ENCODE assay signal across 26 mouse cellular contexts in genomic region chr7:26082595-26082994, GRCm38 (mm10). TPM values are rescaled to one million over a fixed set of nuclear protein-coding genes. Genes with fewer than 3 reads are reported as not detected.
A peak's percentile ranks its signal among the peaks of the same experiment; 100 is the strongest.
DNase-seq lines count a peak whose midpoint lies in the region; ATAC-seq and TF ChIP-seq lines count a peak whose summit lies in the region.
"Had no signal": no experiment of that assay in that cellular context is flagged by ENCODE, and none has a peak within 500 bp of the region (broad histone marks: within the 10 kb centered on the region; RNA-seq: fewer than 3 reads in every experiment).

No protein-coding gene starts in this region.

- no peak for TF ChIP-seq POLR2A in liver, adult 2 months (IDR thresholded peaks at IDR 0.05; ENCODE audit: extremely low read depth, insufficient read depth, low read length)

- TF ChIP-seq CTCF in liver, adult 2 months (IDR thresholded peaks at IDR 0.05; ENCODE audit: low read depth, low read length): no peak
- no peak for TF ChIP-seq CTCF in liver, embryonic 14.5 days (IDR thresholded peaks at IDR 0.05; ENCODE audit: low read depth)

- no peak for ATAC-seq in liver, embryonic 11.5 days (replicated peaks; ENCODE audit: low FRiP score)
- ATAC-seq in liver, embryonic 14.5 days (ENCODE audit: insufficient read depth): peak; percentile 39; the same call in 1 of the 2 replicates
- ATAC-seq in liver, embryonic 16.5 days (ENCODE audit: low read depth): peak; percentile 81
- ATAC-seq: forebrain, embryonic 13.5 days; forebrain, embryonic 15.5 days; forebrain, postnatal 0 days had no signal

- H3K27ac ChIP-seq in liver, adult 2 months (replicated peaks; ENCODE audit: insufficient read depth, low read depth, low read length): no peak overlapping the region
- H3K27ac ChIP-seq in liver, embryonic 11.5 days (ENCODE audit: low read depth, low read length): no peak overlapping the region
- H3K27ac ChIP-seq in liver, embryonic 14.5 days: no peak overlapping the region
- no peak overlapping the region for H3K27ac ChIP-seq in liver, embryonic 16.5 days (ENCODE audit: low read length)
- H3K27ac ChIP-seq: embryonic facial prominence, embryonic 10.5 days; embryonic facial prominence, embryonic 12.5 days; forebrain, embryonic 13.5 days; forebrain, embryonic 15.5 days had no signal

- H3K4me3 ChIP-seq in liver, adult 2 months (ENCODE audit: insufficient read depth, low read depth, low read length): no peak overlapping the region
- no peak overlapping the region for H3K4me3 ChIP-seq in liver, embryonic 11.5 days (ENCODE audit: low read depth, low read length)
- H3K4me3 ChIP-seq in liver, embryonic 14.5 days (ENCODE audit: insufficient read depth in 1 of 2, low read depth in 2 of 2, low read length in 2 of 2): no peak overlapping the region
- no peak overlapping the region for H3K4me3 ChIP-seq in liver, embryonic 16.5 days (ENCODE audit: low read depth, low read length)
- H3K4me3 ChIP-seq: embryonic facial prominence, embryonic 10.5 days; embryonic facial prominence, embryonic 12.5 days; forebrain, embryonic 13.5 days; forebrain, embryonic 15.5 days had no signal

- H3K36me3 ChIP-seq in liver, adult 2 months (ENCODE audit: control insufficient read depth, insufficient read depth, low read length): no peaks in the 10 kb centered on the region
- no peaks in the 10 kb centered on the region for H3K36me3 ChIP-seq in liver, embryonic 11.5 days (ENCODE audit: control insufficient read depth, insufficient read depth, low read length)
- no peaks in the 10 kb centered on the region for H3K36me3 ChIP-seq in liver, embryonic 14.5 days (replicated peaks; ENCODE audit: control insufficient read depth, insufficient read depth, low read depth)
- H3K36me3 ChIP-seq in liver, embryonic 16.5 days (ENCODE audit: control insufficient read depth, insufficient read depth): no peaks in the 10 kb centered on the region
- H3K36me3 ChIP-seq: embryonic facial prominence, embryonic 10.5 days; embryonic facial prominence, embryonic 12.5 days; forebrain, embryonic 15.5 days had no signal

- H3K4me1 ChIP-seq in liver, adult 2 months (ENCODE audit: control insufficient read depth, insufficient read depth, low read length): peaks cover 6% of the 10 kb centered on the region
- H3K4me1 ChIP-seq in liver, embryonic 11.5 days (replicated peaks; ENCODE audit: control insufficient read depth, insufficient read depth, low read length): no peaks in the 10 kb centered on the region
- H3K4me1 ChIP-seq in liver, embryonic 14.5 days (replicated peaks; ENCODE audit: control insufficient read depth in 2 of 2, insufficient read depth in 2 of 2, low read length in 1 of 2): no peaks in the 10 kb centered on the region; a peak in 1 of 4 replicates
- H3K4me1 ChIP-seq in liver, embryonic 16.5 days (ENCODE audit: control insufficient read depth, low read depth, low read length): no peaks in the 10 kb centered on the region
- H3K4me1 ChIP-seq: embryonic facial prominence, embryonic 10.5 days; embryonic facial prominence, embryonic 12.5 days; forebrain, embryonic 13.5 days; forebrain, embryonic 15.5 days had no signal

- no peak for TF ChIP-seq EP300 in liver, embryonic 14.5 days (IDR thresholded peaks at IDR 0.05; ENCODE audit: low read depth)

- H3K79me2 ChIP-seq in liver, adult 2 months (ENCODE audit: control insufficient read depth, insufficient read depth, low read length): no peaks in the 10 kb centered on the region; the same call in 1 of the 2 replicates

- peak; percentile 99 for DNase-seq in liver, adult 2 months (ENCODE audit: extremely low read depth, low read depth, low spot score)
- no peak for DNase-seq in liver, embryonic 11.5 days (ENCODE audit: low spot score)
- peak in 2 of 3 experiments; percentile 1 to 16 for DNase-seq in liver, embryonic 14.5 days (ENCODE audit: low read depth in 3 of 3, low spot score in 3 of 3)
- no peak for DNase-seq in liver
- no peak for DNase-seq in right cerebral cortex, postnatal 25 days
- no peak for DNase-seq in cerebellum, postnatal 25 days
- DNase-seq: adrenal gland, adult 8-10 months; adrenal gland, postnatal 14 days; adrenal gland, postnatal 36 days; cerebellum, adult 11 months; cerebellum, adult 18-20 months; cerebellum, adult 8-10 months; cerebellum, adult 9-11 months; cerebellum, postnatal 14 days; forebrain, postnatal 0 days had no signal

- no peaks in the 10 kb centered on the region for H3K9me3 ChIP-seq in liver, embryonic 11.5 days (ENCODE audit: control insufficient read depth, low read length)
- H3K9me3 ChIP-seq in liver, embryonic 14.5 days (ENCODE audit: control insufficient read depth, low read length): no peaks in the 10 kb centered on the region
- H3K9me3 ChIP-seq in liver, embryonic 16.5 days (replicated peaks; ENCODE audit: control insufficient read depth, low read length): no peaks in the 10 kb centered on the region
- H3K9me3 ChIP-seq: embryonic facial prominence, embryonic 12.5 days had no signal

- peaks cover 13% of the 10 kb centered on the region; the same call in 1 of the 2 replicates for H3K27me3 ChIP-seq in liver, adult 2 months (ENCODE audit: control insufficient read depth, insufficient read depth, low read length)
- H3K27me3 ChIP-seq in liver, embryonic 11.5 days (replicated peaks; ENCODE audit: control insufficient read depth, insufficient read depth, low read length): no peaks in the 10 kb centered on the region
- H3K27me3 ChIP-seq in liver, embryonic 14.5 days (ENCODE audit: control insufficient read depth, insufficient read depth, low read length): no peaks in the 10 kb centered on the region
- no peaks in the 10 kb centered on the region for H3K27me3 ChIP-seq in liver, embryonic 16.5 days (ENCODE audit: control insufficient read depth, insufficient read depth, low read depth, low read length)
- H3K27me3 ChIP-seq: embryonic facial prominence, embryonic 12.5 days; forebrain, embryonic 13.5 days; forebrain, embryonic 15.5 days had no signal

- H3K9ac ChIP-seq in liver, adult 2 months (ENCODE audit: low read depth, low read length): no peak overlapping the region
- no peak overlapping the region for H3K9ac ChIP-seq in liver, embryonic 11.5 days (ENCODE audit: low read depth, low read length)
- H3K9ac ChIP-seq in liver, embryonic 14.5 days (replicated peaks): no peak overlapping the region
- H3K9ac ChIP-seq in liver, embryonic 16.5 days (ENCODE audit: low read depth, low read length): no peak overlapping the region
- H3K9ac ChIP-seq: embryonic facial prominence, embryonic 12.5 days; forebrain, embryonic 13.5 days; forebrain, embryonic 15.5 days; forebrain, postnatal 0 days had no signal

- H3K4me2 ChIP-seq in liver, embryonic 11.5 days: no peak overlapping the region
- H3K4me2 ChIP-seq in liver, embryonic 14.5 days (ENCODE audit: low read depth): no peak overlapping the region
- no peak overlapping the region for H3K4me2 ChIP-seq in liver, embryonic 16.5 days (ENCODE audit: low read depth, low read length)
- H3K4me2 ChIP-seq: embryonic facial prominence, embryonic 12.5 days; forebrain, embryonic 13.5 days; forebrain, embryonic 15.5 days had no signal

- 5% methylated on average over 2 of the region's 2 CpGs for WGBS in liver, adult 2 months
- WGBS in liver, embryonic 11.5 days: 56% methylated on average over 2 of the region's 2 CpGs
- 28% methylated on average over 2 of the region's 2 CpGs for WGBS in liver, embryonic 14.5 days (ENCODE audit: insufficient replicate concordance)
- WGBS in liver, embryonic 16.5 days (ENCODE audit: insufficient replicate concordance): 31% methylated on average over 2 of the region's 2 CpGs

RNA-seq across cellular contexts. Expression of gene Cyp2b13, which starts 21.3 kb away (rescaled TPM):
- total RNA-seq in liver, adult 2 months (2014; rRNA removed): 88.4 and 307 TPM in 2 replicates
- polyA plus RNA-seq in liver, adult 2 months (2012; rRNA removed): 102 and 105 TPM in 2 replicates
- not detected in 2 replicates for polyA plus RNA-seq in liver, embryonic 11.5 days (2014; fragmentation: Nextera tagmentation; extraction: Ambion mirVana)
- 0.13 and 0.17 TPM in 2 replicates for polyA plus RNA-seq in liver, embryonic 14.5 days (2012; rRNA removed)
- 0.15 and 0.21 TPM in 2 replicates for polyA plus RNA-seq in liver, embryonic 14.5 days (2014; fragmentation: Nextera tagmentation; extraction: Ambion mirVana)
- polyA plus RNA-seq in liver, embryonic 16.5 days (2015; fragmentation: Nextera tagmentation; extraction: Ambion mirVana): 0.35 and 0.43 TPM in 2 replicates
- total RNA-seq: ES-E14; forebrain, postnatal 0 days; MEL had no signal
- polyA plus RNA-seq: brain, embryonic 14.5 days; cortical plate, adult 2 months; embryonic facial prominence, embryonic 10.5 days; embryonic facial prominence, embryonic 12.5 days; embryonic facial prominence, embryonic 14.5 days; forebrain, embryonic 11.5 days; forebrain, embryonic 13.5 days; forebrain, embryonic 15.5 days; forebrain, postnatal 0 days had no signal

Comparison
In these comparisons a context has a peak if more than half of its experiments do, and no peak if none do; other contexts are left out.
1. DNase-seq: peak in liver, adult 2 months (single experiment) and liver, embryonic 14.5 days (2 of 3); none in liver, embryonic 11.5 days (single experiment), liver (single experiment), right cerebral cortex, postnatal 25 days (single experiment) and cerebellum, postnatal 25 days (0 of 2).
2. RNA of gene Cyp2b13, which starts 21.3 kb away (polyA plus RNA-seq): 102 to 105 TPM in liver, adult 2 months; 0.35 to 0.43 TPM in liver, embryonic 16.5 days, 0.13 to 0.21 TPM in liver, embryonic 14.5 days and not detected in liver, embryonic 11.5 days; every median in the first group is over 10 times any median in the second.